In genomic region chr1:136626756-136627155, GRCm38 (mm10) we compare ENCODE assay signal across 12 mouse cellular contexts. TPM values are rescaled to one million over a fixed set of nuclear protein-coding genes. Genes with fewer than 3 reads are reported as not detected.
A peak's percentile ranks its signal among the peaks of the same experiment; 100 is the strongest.
DNase-seq lines count a peak whose midpoint lies in the region; ATAC-seq and TF ChIP-seq lines count a peak whose summit lies in the region.
"Had no signal": no experiment of that assay in that cellular context is flagged by ENCODE, and none has a peak within 500 bp of the region (broad histone marks: within the 10 kb centered on the region; RNA-seq: fewer than 3 reads in every experiment).

No protein-coding gene starts in this region.

- no peak overlapping the region for H3K27ac ChIP-seq in heart, embryonic 13.5 days (replicated peaks)
- no peak overlapping the region for H3K27ac ChIP-seq in CH12.LX (ENCODE audit: insufficient read depth, low read depth)
- no peak overlapping the region for H3K27ac ChIP-seq in embryonic fibroblast, embryonic 13.5 days (ENCODE audit: insufficient read depth, low read length)
- no peak overlapping the region for H3K27ac ChIP-seq in liver, embryonic 15.5 days (replicated peaks)
- H3K27ac ChIP-seq in intestine, embryonic 16.5 days (ENCODE audit: low read length): no peak overlapping the region
- H3K27ac ChIP-seq: stomach, embryonic 15.5 days had no signal

- TF ChIP-seq RAD21 in CH12.LX (IDR thresholded peaks at IDR 0.05; ENCODE audit: low read depth, low read length): peak; percentile 15; the same call in 1 of the 2 replicates

- TF ChIP-seq POLR2A in CH12.LX (IDR thresholded peaks at IDR 0.05; ENCODE audit: low read depth, low read length): no peak
- TF ChIP-seq POLR2A in embryonic fibroblast, embryonic 13.5 days (IDR thresholded peaks at IDR 0.05; ENCODE audit: low read depth, low read length): no peak

- ATAC-seq in heart, embryonic 13.5 days (ENCODE audit: extremely low read depth, insufficient number of reproducible peaks, low FRiP score, low TSS enrichment): no peak
- no peak for ATAC-seq in liver, embryonic 15.5 days (ENCODE audit: insufficient read depth)
- ATAC-seq in intestine, embryonic 16.5 days: no peak

- no peak for TF ChIP-seq EP300 in CH12.LX (IDR thresholded peaks at IDR 0.05; ENCODE audit: low read length)

- intact Hi-C loops in heart, postnatal 10 days (cut with DNase I): loop anchor here (5.0 kb wide), 2 partner anchors 61 to 106 kb away; no protein-coding TSS in a partner anchor

- no peak overlapping the region for H3K9ac ChIP-seq in heart, embryonic 13.5 days
- H3K9ac ChIP-seq in CH12.LX (ENCODE audit: insufficient read depth, low read depth): peak overlapping the region; percentile 97
- H3K9ac ChIP-seq in liver, embryonic 15.5 days: no peak overlapping the region
- H3K9ac ChIP-seq in intestine, embryonic 16.5 days (ENCODE audit: low read depth, low read length): no peak overlapping the region
- H3K9ac ChIP-seq: stomach, embryonic 15.5 days had no signal

- peaks cover 53% of the 10 kb centered on the region for H3K79me2 ChIP-seq in CH12.LX (replicated peaks; ENCODE audit: control insufficient read depth, extremely low read depth, insufficient read depth, poor library complexity, severe bottlenecking)

- 90% methylated on average over 5 of the region's 5 CpGs for WGBS in heart, embryonic 13.5 days
- WGBS in liver, embryonic 15.5 days (ENCODE audit: insufficient replicate concordance): 82% methylated on average over 5 of the region's 5 CpGs
- WGBS in intestine, embryonic 16.5 days: 87% methylated on average over 5 of the region's 5 CpGs

- H3K9me3 ChIP-seq in heart, embryonic 13.5 days: no peaks in the 10 kb centered on the region
- no peaks in the 10 kb centered on the region for H3K9me3 ChIP-seq in CH12.LX (replicated peaks; ENCODE audit: low read length)
- H3K9me3 ChIP-seq in liver, embryonic 15.5 days (replicated peaks): no peaks in the 10 kb centered on the region
- no peaks in the 10 kb centered on the region for H3K9me3 ChIP-seq in intestine, embryonic 16.5 days (ENCODE audit: control insufficient read depth, low read length)
- H3K9me3 ChIP-seq: stomach, embryonic 15.5 days had no signal

- in situ Hi-C loops in CH12.LX (cut with MboI; ENCODE audit: low pct_ligation_motif_present, low pct_unique_long_range_greater_than_20kb, low sequenced_read_pairs): no loop called here

- H3K36me3 ChIP-seq in heart, embryonic 13.5 days: peaks cover 23% of the 10 kb centered on the region
- H3K36me3 ChIP-seq in CH12.LX (replicated peaks in 1 of 2; ENCODE audit: control insufficient read depth in 1 of 2, insufficient read depth in 1 of 2, low read length in 1 of 2): peaks cover 18 to 34% of the 10 kb centered on the region in 2 experiments
- H3K36me3 ChIP-seq in liver, embryonic 15.5 days (replicated peaks): peaks cover 17% of the 10 kb centered on the region; the same call in 1 of the 2 replicates
- no peaks in the 10 kb centered on the region for H3K36me3 ChIP-seq in intestine, embryonic 16.5 days (ENCODE audit: control insufficient read depth, insufficient read depth, low read length)
- H3K36me3 ChIP-seq: stomach, embryonic 15.5 days had no signal

- no peak overlapping the region for H3K4me3 ChIP-seq in heart, embryonic 13.5 days
- H3K4me3 ChIP-seq in CH12.LX (replicated peaks in 1 of 3; ENCODE audit: low read depth in 2 of 3, low read length in 2 of 3, poor library complexity in 1 of 3): peak overlapping the region; percentile 59 to 88 (median 81)
- H3K4me3 ChIP-seq in embryonic fibroblast, embryonic 13.5 days (ENCODE audit: insufficient read depth, low read length): 0 out of 2 replicates have a peak overlapping the region, but pooled peaks have one; percentile 30
- H3K4me3 ChIP-seq in liver, embryonic 15.5 days (replicated peaks): no peak overlapping the region
- H3K4me3 ChIP-seq in intestine, embryonic 16.5 days (ENCODE audit: low read length): no peak overlapping the region

- H3K27me3 ChIP-seq in heart, embryonic 13.5 days (replicated peaks): no peaks in the 10 kb centered on the region
- no peaks in the 10 kb centered on the region for H3K27me3 ChIP-seq in CH12.LX (replicated peaks)
- H3K27me3 ChIP-seq in liver, embryonic 15.5 days: no peaks in the 10 kb centered on the region
- no peaks in the 10 kb centered on the region for H3K27me3 ChIP-seq in intestine, embryonic 16.5 days (replicated peaks; ENCODE audit: control insufficient read depth, insufficient read depth, low read length)
- H3K27me3 ChIP-seq: stomach, embryonic 15.5 days had no signal

- dilution Hi-C loops in CH12.LX (cut with MboI; ENCODE audit: extremely low pct_ligation_motif_present, extremely low pct_unique_long_range_greater_than_20kb, low sequenced_read_pairs): no loop called here

- no peak for DNase-seq in heart, postnatal 10 days
- DNase-seq in CH12.LX (ENCODE audit: extremely low read depth): no peak
- DNase-seq in urinary bladder, postnatal 36 days (ENCODE audit: low spot score in 2 of 2): no peak
- DNase-seq in layer of hippocampus, postnatal 14 days (ENCODE audit: low spot score in 2 of 2): no peak
- DNase-seq: cerebellum, postnatal 25 days; kidney, postnatal 36 days; left cerebral cortex, postnatal 4 days had no signal

- H3K4me1 ChIP-seq in heart, embryonic 13.5 days: peaks cover 42% of the 10 kb centered on the region
- H3K4me1 ChIP-seq in CH12.LX (ENCODE audit: control insufficient read depth in 1 of 2, insufficient read depth in 2 of 2): peaks cover 0 to 40% of the 10 kb centered on the region in 2 experiments; a peak in 2 of 4 replicates
- H3K4me1 ChIP-seq in embryonic fibroblast, embryonic 13.5 days (ENCODE audit: control insufficient read depth, insufficient read depth, low read length): peaks cover 15% of the 10 kb centered on the region
- H3K4me1 ChIP-seq in liver, embryonic 15.5 days (replicated peaks): peaks cover 38% of the 10 kb centered on the region
- peaks cover 20% of the 10 kb centered on the region for H3K4me1 ChIP-seq in intestine, embryonic 16.5 days (ENCODE audit: control insufficient read depth, insufficient read depth, low read length)

- TF ChIP-seq CTCF in CH12.LX (conservative IDR thresholded peaks at IDR 0.05 in 1 of 2, IDR thresholded peaks at IDR 0.05 in 1 of 2; ENCODE audit: low read depth in 2 of 2, low read length in 2 of 2): peak in 1 of 2 experiments; percentile 58; a peak in 2 of 4 replicates
- TF ChIP-seq CTCF in embryonic fibroblast, embryonic 13.5 days (IDR thresholded peaks at IDR 0.05; ENCODE audit: borderline replicate concordance, insufficient read depth, low read length): no peak

- peak overlapping the region; percentile 95; the same call in 1 of the 2 replicates for H3K4me2 ChIP-seq in heart, embryonic 13.5 days
- peak overlapping the region; percentile 91 for H3K4me2 ChIP-seq in CH12.LX (ENCODE audit: insufficient read depth, low read depth, poor library complexity, severe bottlenecking)
- H3K4me2 ChIP-seq in liver, embryonic 15.5 days: peak overlapping the region; percentile 95
- no peak overlapping the region for H3K4me2 ChIP-seq in intestine, embryonic 16.5 days (ENCODE audit: low read depth, low read length)

TF ChIP-seq in CH12.LX, 34 proteins besides CTCF, POLR2A, EP300 and RAD21 (continues in another document):
- TF ChIP-seq JUND (conservative IDR thresholded peaks at IDR 0.05; ENCODE audit: low read depth, low read length) (no peak), ZMIZ1 (IDR thresholded peaks at IDR 0.05; ENCODE audit: low read depth, low read length) (no peak), RCOR1 (conservative IDR thresholded peaks at IDR 0.05; ENCODE audit: low read depth, low read length) (no peak), UBTF (IDR thresholded peaks at IDR 0.05; ENCODE audit: low read depth, low read length) (no peak), MXI1 (IDR thresholded peaks at IDR 0.05; ENCODE audit: low read depth, low read length) (peak; percentile 54; the same call in 1 of the 2 replicates), MAZ (IDR thresholded peaks at IDR 0.05; ENCODE audit: low read depth, low read length) (no peak), IRF4 (IDR thresholded peaks at IDR 0.05; ENCODE audit: low read depth, low read length) (no peak), CHD2 (IDR thresholded peaks at IDR 0.05; ENCODE audit: low read length) (no peak), POLR2AphosphoS2 (IDR thresholded peaks at IDR 0.05; ENCODE audit: low read depth, low read length) (no peak), JUN (IDR thresholded peaks at IDR 0.05; ENCODE audit: insufficient read depth, low read depth, low read length) (no peak), SMC3 (IDR thresholded peaks at IDR 0.05; ENCODE audit: low read depth, low read length) (peak; percentile 44), CHD1 (IDR thresholded peaks at IDR 0.05; ENCODE audit: low read depth, low read length) (no peak), MAFK (IDR thresholded peaks at IDR 0.05; ENCODE audit: insufficient replicate concordance, low read length) (no peak), ZC3H11A (IDR thresholded peaks at IDR 0.05; ENCODE audit: low read depth, low read length) (no peak), MEF2A (IDR thresholded peaks at IDR 0.05; ENCODE audit: borderline replicate concordance, low read depth, low read length) (no peak), TCF12 (IDR thresholded peaks at IDR 0.05; ENCODE audit: low read depth, low read length) (no peak), ZKSCAN1 (IDR thresholded peaks at IDR 0.05; ENCODE audit: borderline replicate concordance, low read depth, low read length) (no peak), NELFE (IDR thresholded peaks at IDR 0.05; ENCODE audit: low read depth, low read length) (no peak), USF2 (conservative IDR thresholded peaks at IDR 0.05; ENCODE audit: low read depth, low read length) (no peak), ETS1 (conservative IDR thresholded peaks at IDR 0.05; ENCODE audit: low read depth, low read length) (no peak), KAT2A (IDR thresholded peaks at IDR 0.05; ENCODE audit: insufficient replicate concordance, low read length) (no peak), USF1 (IDR thresholded peaks at IDR 0.05; ENCODE audit: low read depth, low read length) (no peak), E2F4 (IDR thresholded peaks at IDR 0.05; ENCODE audit: insufficient replicate concordance, low read depth, low read length) (no peak), PAX5 (IDR thresholded peaks at IDR 0.05; ENCODE audit: low read length) (no peak)

RNA-seq across cellular contexts. Expression of gene Zfp281, which starts 2.1 kb away (rescaled TPM):
- polyA plus RNA-seq in heart, embryonic 13.5 days (2015; fragmentation: Nextera tagmentation; extraction: Ambion mirVana): 12.4 TPM in 2 replicates
- total RNA-seq in heart, postnatal 10 days (2021): 10 to 100 TPM; 12.1 to 14.8 TPM
- total RNA-seq in CH12.LX (2012; rRNA removed): 20.7 and 23.0 TPM in 2 replicates
- total RNA-seq in CH12.LX (2014; rRNA removed): 39.5 and 40.4 TPM in 2 replicates
- 15.4 and 17.2 TPM in 2 replicates for polyA plus RNA-seq in CH12.LX (2012; ENCODE audit: insufficient read length, low read depth)
- polyA plus RNA-seq in embryonic fibroblast, embryonic 13.5 days (2011; ENCODE audit: insufficient read length, low read depth, missing spikeins): 29.5 and 33.0 TPM in 2 replicates
- 6.0 and 6.6 TPM in 2 replicates for polyA plus RNA-seq in liver, embryonic 15.5 days (2015; fragmentation: Nextera tagmentation; extraction: Ambion mirVana)
- polyA plus RNA-seq in intestine, embryonic 16.5 days (2015; fragmentation: Nextera tagmentation; extraction: Ambion mirVana): 11.1 and 12.0 TPM in 2 replicates
- total RNA-seq in layer of hippocampus, postnatal 14 days (2021): 10 to 100 TPM; 30.7 to 31.3 TPM

Comparison
In these comparisons a context has a peak if more than half of its experiments do, and no peak if none do; other contexts are left out.
1. H3K4me3 ChIP-seq: peak in CH12.LX (3 of 3) and embryonic fibroblast, embryonic 13.5 days (single experiment); none in heart, embryonic 13.5 days (single experiment), liver, embryonic 15.5 days (single experiment) and intestine, embryonic 16.5 days (single experiment).